ENCODE assay signal across 8 mouse cellular contexts in genomic region chr6:13677818-13678282, GRCm38 (mm10). TPM values are rescaled to one million over a fixed set of nuclear protein-coding genes. Genes with fewer than 3 reads are reported as not detected.
DNase-seq lines count a peak whose midpoint lies in the region; ATAC-seq and TF ChIP-seq lines count a peak whose summit lies in the region.

Gene Bmt2 (minus strand): TSS chr6:13677966.

- peak; percentile 98 to 99 for DNase-seq in CD8-positive naive resting alpha-beta T cell, adult 2 months (ENCODE audit: low read depth in 2 of 2, low spot score in 2 of 2)
- peak; percentile 94 for DNase-seq in c-Kit-positive CD71-negative TER-119-negative erythroid progenitor cells, embryonic 14.5 days (ENCODE audit: low read depth)
- peak; percentile 97 for DNase-seq in forebrain, embryonic 10.5 days (ENCODE audit: extremely low spot score, low spot score)
- DNase-seq in kidney, postnatal 25 days, result peak; percentile 100
- peak; percentile 95 to 97 (median 96) for DNase-seq in liver, embryonic 14.5 days (ENCODE audit: low read depth in 3 of 3, low spot score in 3 of 3)
- DNase-seq in neural tube, embryonic 11.5 days (ENCODE audit: low spot score), result peak; percentile 97
- peak; percentile 99 for DNase-seq in stomach, postnatal 0 days (ENCODE audit: low spot score)

- no peak for TF ChIP-seq CTCF in liver, embryonic 14.5 days (IDR thresholded peaks at IDR 0.05; ENCODE audit: low read depth)
- no peak for TF ChIP-seq CTCF in stomach, postnatal 0 days (IDR thresholded peaks at IDR 0.05; ENCODE audit: low read depth)

- no peaks in the 10 kb centered on the region for H3K36me3 ChIP-seq in forebrain, embryonic 10.5 days (replicated peaks)
- no peaks in the 10 kb centered on the region for H3K36me3 ChIP-seq in heart, embryonic 15.5 days
- no peaks in the 10 kb centered on the region for H3K36me3 ChIP-seq in liver, embryonic 14.5 days (replicated peaks; ENCODE audit: control insufficient read depth, insufficient read depth, low read depth)
- H3K36me3 ChIP-seq in neural tube, embryonic 11.5 days (ENCODE audit: control insufficient read depth, insufficient read depth, low read length), result no peaks in the 10 kb centered on the region
- no peaks in the 10 kb centered on the region for H3K36me3 ChIP-seq in stomach, postnatal 0 days (ENCODE audit: control insufficient read depth, insufficient read depth, low read length)

- WGBS in forebrain, embryonic 10.5 days, result under 1% methylated on average over 37 of the region's 37 CpGs
- under 1% methylated on average over 37 of the region's 37 CpGs for WGBS in heart, embryonic 15.5 days
- under 1% methylated on average over 36 of the region's 37 CpGs for WGBS in liver, embryonic 14.5 days (ENCODE audit: insufficient replicate concordance)
- WGBS in neural tube, embryonic 11.5 days, result under 1% methylated on average over 34 of the region's 37 CpGs
- WGBS in stomach, postnatal 0 days, result under 1% methylated on average over 36 of the region's 37 CpGs

- no peak for TF ChIP-seq EP300 in liver, embryonic 14.5 days (IDR thresholded peaks at IDR 0.05; ENCODE audit: low read depth)
- TF ChIP-seq EP300 in stomach, postnatal 0 days (optimal IDR thresholded peaks at IDR 0.05), result no peak

- peak within 1 kb of the TSS; percentile 95 for H3K27ac ChIP-seq in forebrain, embryonic 10.5 days
- H3K27ac ChIP-seq in heart, embryonic 15.5 days, result peak within 1 kb of the TSS; percentile 95
- H3K27ac ChIP-seq in liver, embryonic 14.5 days, result peak within 1 kb of the TSS; percentile 30; the same call in 1 of the 2 replicates
- peak within 1 kb of the TSS; percentile 74 for H3K27ac ChIP-seq in neural tube, embryonic 11.5 days (ENCODE audit: low read depth, low read length)
- H3K27ac ChIP-seq in stomach, postnatal 0 days (replicated peaks), result peak within 1 kb of the TSS; percentile 95

- H3K4me3 ChIP-seq in forebrain, embryonic 10.5 days, result peak within 1 kb of the TSS; percentile 89
- peak within 1 kb of the TSS; percentile 97 for H3K4me3 ChIP-seq in heart, embryonic 15.5 days
- H3K4me3 ChIP-seq in liver, embryonic 14.5 days (ENCODE audit: insufficient read depth in 1 of 2, low read depth in 2 of 2, low read length in 2 of 2), result peak within 1 kb of the TSS; percentile 72 to 77
- peak within 1 kb of the TSS; percentile 71 for H3K4me3 ChIP-seq in neural tube, embryonic 11.5 days (ENCODE audit: low read depth, low read length)
- H3K4me3 ChIP-seq in stomach, postnatal 0 days (ENCODE audit: low read depth, low read length), result peak within 1 kb of the TSS; percentile 92

- H3K4me2 ChIP-seq in heart, embryonic 15.5 days, result peak within 1 kb of the TSS; percentile 87
- peak within 1 kb of the TSS; percentile 78 for H3K4me2 ChIP-seq in liver, embryonic 14.5 days (ENCODE audit: low read depth)
- peak within 1 kb of the TSS; percentile 82 for H3K4me2 ChIP-seq in neural tube, embryonic 11.5 days (ENCODE audit: low read depth)
- H3K4me2 ChIP-seq in stomach, postnatal 0 days (replicated peaks; ENCODE audit: low read depth), result peak within 1 kb of the TSS; percentile 79

- ATAC-seq in heart, embryonic 15.5 days (replicated peaks; ENCODE audit: insufficient number of reproducible peaks, insufficient read depth, low FRiP score, low read depth), result peak; percentile 99
- ATAC-seq in liver, embryonic 14.5 days (ENCODE audit: insufficient read depth), result peak; percentile 99
- ATAC-seq in neural tube, embryonic 11.5 days (ENCODE audit: insufficient read depth, low FRiP score, low TSS enrichment), result peak; percentile 99
- peak; percentile 100 for ATAC-seq in stomach, postnatal 0 days (ENCODE audit: low FRiP score, low TSS enrichment)

- H3K27me3 ChIP-seq in forebrain, embryonic 10.5 days (ENCODE audit: poor library complexity, severe bottlenecking), result no peaks in the 10 kb centered on the region
- no peaks in the 10 kb centered on the region for H3K27me3 ChIP-seq in heart, embryonic 15.5 days
- no peaks in the 10 kb centered on the region for H3K27me3 ChIP-seq in liver, embryonic 14.5 days (ENCODE audit: control insufficient read depth, insufficient read depth, low read length)
- H3K27me3 ChIP-seq in neural tube, embryonic 11.5 days (ENCODE audit: control insufficient read depth, insufficient read depth, low read length), result no peaks in the 10 kb centered on the region
- H3K27me3 ChIP-seq in stomach, postnatal 0 days (ENCODE audit: control insufficient read depth, insufficient read depth, low read length), result no peaks in the 10 kb centered on the region

- H3K4me1 ChIP-seq in forebrain, embryonic 10.5 days, result peaks cover 27% of the 10 kb centered on the region
- H3K4me1 ChIP-seq in heart, embryonic 15.5 days (replicated peaks), result peaks cover 6% of the 10 kb centered on the region; the same call in 1 of the 2 replicates
- H3K4me1 ChIP-seq in liver, embryonic 14.5 days (replicated peaks; ENCODE audit: control insufficient read depth in 2 of 2, insufficient read depth in 2 of 2, low read length in 1 of 2), result no peaks in the 10 kb centered on the region; a peak in 3 of 4 replicates
- 0 out of 2 replicates have a peak, but pooled peaks cover 2% of the 10 kb centered on the region for H3K4me1 ChIP-seq in neural tube, embryonic 11.5 days (ENCODE audit: control insufficient read depth, insufficient read depth, low read length)
- H3K4me1 ChIP-seq in stomach, postnatal 0 days (replicated peaks; ENCODE audit: control insufficient read depth, insufficient read depth), result no peaks in the 10 kb centered on the region

- H3K9me3 ChIP-seq in forebrain, embryonic 10.5 days, result no peaks in the 10 kb centered on the region
- H3K9me3 ChIP-seq in heart, embryonic 15.5 days (replicated peaks), result no peaks in the 10 kb centered on the region
- no peaks in the 10 kb centered on the region for H3K9me3 ChIP-seq in liver, embryonic 14.5 days (ENCODE audit: control insufficient read depth, low read length)
- H3K9me3 ChIP-seq in neural tube, embryonic 11.5 days (ENCODE audit: control insufficient read depth, low read length), result no peaks in the 10 kb centered on the region
- no peaks in the 10 kb centered on the region for H3K9me3 ChIP-seq in stomach, postnatal 0 days (ENCODE audit: control insufficient read depth, low read length)

- peak within 1 kb of the TSS; percentile 92 for H3K9ac ChIP-seq in heart, embryonic 15.5 days
- H3K9ac ChIP-seq in liver, embryonic 14.5 days (replicated peaks), result peak within 1 kb of the TSS; percentile 87
- H3K9ac ChIP-seq in neural tube, embryonic 11.5 days (ENCODE audit: low read length), result peak within 1 kb of the TSS; percentile 65
- H3K9ac ChIP-seq in stomach, postnatal 0 days (ENCODE audit: low read length), result peak within 1 kb of the TSS; percentile 96

RNA-seq across cellular contexts. Expression of gene Bmt2, which starts in this region (rescaled TPM):
- 18.5 and 19.0 TPM in 2 replicates for polyA plus RNA-seq in forebrain, embryonic 10.5 days (2016; fragmentation: Nextera tagmentation; extraction: Ambion mirVana)
- 15.3 and 15.5 TPM in 2 replicates for polyA plus RNA-seq in heart, embryonic 15.5 days (2015; fragmentation: Nextera tagmentation; extraction: Ambion mirVana)
- polyA plus RNA-seq in liver, embryonic 14.5 days (2012; rRNA removed), result 1.7 and 2.2 TPM in 2 replicates
- 3.0 and 3.3 TPM in 2 replicates for polyA plus RNA-seq in liver, embryonic 14.5 days (2014; fragmentation: Nextera tagmentation; extraction: Ambion mirVana)
- 22.0 and 22.7 TPM in 2 replicates for polyA plus RNA-seq in neural tube, embryonic 11.5 days (2014; fragmentation: Nextera tagmentation; extraction: Ambion mirVana)
- 6.4 and 6.9 TPM in 2 replicates for polyA plus RNA-seq in stomach, postnatal 0 days (2015; fragmentation: Nextera tagmentation; extraction: Ambion mirVana)

Comparison
In these comparisons a context has a peak if more than half of its experiments do, and no peak if none do; other contexts are left out.
1. Peak in every context shown above with its lines: DNase-seq, ATAC-seq, H3K4me3 ChIP-seq and H3K27ac ChIP-seq.
2. H3K27ac ChIP-seq: peak in every context shown above with its lines; median percentile 95 in forebrain, embryonic 10.5 days; 95 in heart, embryonic 15.5 days; 95 in stomach, postnatal 0 days; 74 in neural tube, embryonic 11.5 days; 30 in liver, embryonic 14.5 days.